Comparison of ENCODE assay signal across 8 mouse cellular contexts in genomic region chr2:157426171-157426570, GRCm38 (mm10). TPM values are rescaled to one million over a fixed set of nuclear protein-coding genes. Genes with fewer than 3 reads are reported as not detected.
DNase-seq lines count a peak whose midpoint lies in the region; ATAC-seq and TF ChIP-seq lines count a peak whose summit lies in the region.

No protein-coding gene starts in this region.

- peaks cover 17% of the 10 kb centered on the region; the same call in 1 of the 2 replicates for H3K4me1 ChIP-seq in lung, embryonic 14.5 days (ENCODE audit: insufficient read depth)
- peaks cover 29% of the 10 kb centered on the region for H3K4me1 ChIP-seq in forebrain, embryonic 14.5 days (ENCODE audit: control insufficient read depth, insufficient read depth, low read length)
- peaks cover 24% of the 10 kb centered on the region for H3K4me1 ChIP-seq in kidney, postnatal 0 days (replicated peaks; ENCODE audit: insufficient read depth, low read length)
- H3K4me1 ChIP-seq in stomach, embryonic 15.5 days, result peaks cover 51% of the 10 kb centered on the region

- WGBS in lung, embryonic 14.5 days, result 66% methylated on average over 6 of the region's 6 CpGs
- 83% methylated on average over 6 of the region's 6 CpGs for WGBS in forebrain, embryonic 14.5 days
- 75% methylated on average over 6 of the region's 6 CpGs for WGBS in kidney, postnatal 0 days
- WGBS in stomach, embryonic 15.5 days, result 66% methylated on average over 6 of the region's 6 CpGs

- H3K9ac ChIP-seq in lung, embryonic 14.5 days, result no peak overlapping the region
- H3K9ac ChIP-seq in forebrain, embryonic 14.5 days (ENCODE audit: low read length), result no peak overlapping the region
- H3K9ac ChIP-seq in kidney, postnatal 0 days (ENCODE audit: low read depth, low read length), result no peak overlapping the region
- no peak overlapping the region for H3K9ac ChIP-seq in stomach, embryonic 15.5 days

- ATAC-seq in lung, embryonic 14.5 days (ENCODE audit: insufficient read depth), result no peak
- ATAC-seq in forebrain, embryonic 14.5 days, result no peak
- ATAC-seq in kidney, postnatal 0 days (replicated peaks; ENCODE audit: low FRiP score, low read depth), result no peak
- no peak for ATAC-seq in stomach, embryonic 15.5 days (ENCODE audit: insufficient read depth, low FRiP score, low read depth)

- H3K4me3 ChIP-seq in lung, embryonic 14.5 days (ENCODE audit: low read depth, low read length), result no peak overlapping the region
- H3K4me3 ChIP-seq in forebrain, embryonic 14.5 days (ENCODE audit: low read depth, low read length), result no peak overlapping the region
- H3K4me3 ChIP-seq in kidney, postnatal 0 days (replicated peaks; ENCODE audit: low read depth, low read length), result no peak overlapping the region
- H3K4me3 ChIP-seq in stomach, embryonic 15.5 days (replicated peaks), result 0 out of 2 replicates have a peak overlapping the region, but pooled peaks have one; percentile 72

- H3K36me3 ChIP-seq in lung, embryonic 14.5 days (ENCODE audit: insufficient read depth), result peaks cover 17% of the 10 kb centered on the region
- 0 out of 2 replicates have a peak, but pooled peaks cover 13% of the 10 kb centered on the region for H3K36me3 ChIP-seq in forebrain, embryonic 14.5 days (ENCODE audit: control insufficient read depth, insufficient read depth, low read length)
- H3K36me3 ChIP-seq in kidney, postnatal 0 days (ENCODE audit: insufficient read depth, low read length), result no peaks in the 10 kb centered on the region
- H3K36me3 ChIP-seq in stomach, embryonic 15.5 days, result no peaks in the 10 kb centered on the region

- TF ChIP-seq CTCF in lung, embryonic 14.5 days (IDR thresholded peaks at IDR 0.05; ENCODE audit: low read depth), result no peak
- TF ChIP-seq CTCF in kidney, postnatal 0 days (IDR thresholded peaks at IDR 0.05; ENCODE audit: low read depth), result no peak

- DNase-seq in lung, embryonic 14.5 days, result peak; percentile 61
- DNase-seq in lung, postnatal 25 days (ENCODE audit: low spot score), result no peak
- peak; percentile 27 for DNase-seq in forebrain, embryonic 14.5 days (ENCODE audit: low spot score)
- peak; percentile 54 for DNase-seq in kidney, postnatal 0 days (ENCODE audit: low spot score)
- no peak for DNase-seq in cerebellum, postnatal 36 days
- no peak for DNase-seq in right cerebral cortex, postnatal 25 days
- no peak for DNase-seq in left cerebral cortex, adult 18-20 months (ENCODE audit: low spot score in 2 of 2)

- H3K27me3 ChIP-seq in lung, embryonic 14.5 days (ENCODE audit: insufficient read depth, low read length), result no peaks in the 10 kb centered on the region
- H3K27me3 ChIP-seq in forebrain, embryonic 14.5 days (replicated peaks; ENCODE audit: control insufficient read depth, insufficient read depth, low read length), result no peaks in the 10 kb centered on the region
- H3K27me3 ChIP-seq in kidney, postnatal 0 days (ENCODE audit: insufficient read depth, low read length), result no peaks in the 10 kb centered on the region
- no peaks in the 10 kb centered on the region for H3K27me3 ChIP-seq in stomach, embryonic 15.5 days (replicated peaks)

- no peaks in the 10 kb centered on the region for H3K9me3 ChIP-seq in lung, embryonic 14.5 days (ENCODE audit: low read depth, low read length)
- H3K9me3 ChIP-seq in forebrain, embryonic 14.5 days (replicated peaks; ENCODE audit: control insufficient read depth, low read length), result no peaks in the 10 kb centered on the region
- H3K9me3 ChIP-seq in kidney, postnatal 0 days (replicated peaks; ENCODE audit: low read length), result no peaks in the 10 kb centered on the region
- H3K9me3 ChIP-seq in stomach, embryonic 15.5 days, result no peaks in the 10 kb centered on the region

- H3K27ac ChIP-seq in lung, embryonic 14.5 days (ENCODE audit: low read depth), result no peak overlapping the region
- H3K27ac ChIP-seq in forebrain, embryonic 14.5 days (ENCODE audit: low read depth, low read length), result 0 out of 2 replicates have a peak overlapping the region, but pooled peaks have one; percentile 33
- H3K27ac ChIP-seq in kidney, postnatal 0 days, result no peak overlapping the region; the same call in 1 of the 2 replicates
- H3K27ac ChIP-seq in stomach, embryonic 15.5 days, result peak overlapping the region; percentile 86; the same call in 1 of the 2 replicates

- H3K4me2 ChIP-seq in lung, embryonic 14.5 days, result peak overlapping the region; percentile 77; the same call in 1 of the 2 replicates
- peak overlapping the region; percentile 87; the same call in 1 of the 2 replicates for H3K4me2 ChIP-seq in forebrain, embryonic 14.5 days (ENCODE audit: low read length)
- no peak overlapping the region for H3K4me2 ChIP-seq in kidney, postnatal 0 days (ENCODE audit: low read length)
- H3K4me2 ChIP-seq in stomach, embryonic 15.5 days, result peak overlapping the region; percentile 78; the same call in 1 of the 2 replicates

RNA-seq across cellular contexts. Expression of gene Src, which starts 7.9 kb away (rescaled TPM):
- polyA plus RNA-seq in lung, embryonic 14.5 days (2014; fragmentation: Nextera tagmentation; extraction: Ambion mirVana), result 16.4 and 18.9 TPM in 2 replicates
- polyA plus RNA-seq in forebrain, embryonic 14.5 days (2014; fragmentation: Nextera tagmentation; extraction: Ambion mirVana), result 30.1 and 31.0 TPM in 2 replicates
- 14.0 TPM in 2 replicates for polyA plus RNA-seq in kidney, postnatal 0 days (2015; fragmentation: Nextera tagmentation; extraction: Ambion mirVana)
- polyA plus RNA-seq in stomach, embryonic 15.5 days (2015; fragmentation: Nextera tagmentation; extraction: Ambion mirVana), result 18.2 and 18.4 TPM in 2 replicates
- 100 to 1,000 TPM; 135 to 137 TPM for total RNA-seq in left cerebral cortex, adult 18-20 months (2021)

RNA-seq across cellular contexts. Expression of gene Manbal, which starts 58.8 kb away (rescaled TPM):
- 38.7 and 42.6 TPM in 2 replicates for polyA plus RNA-seq in lung, embryonic 14.5 days (2014; fragmentation: Nextera tagmentation; extraction: Ambion mirVana)
- polyA plus RNA-seq in forebrain, embryonic 14.5 days (2014; fragmentation: Nextera tagmentation; extraction: Ambion mirVana), result 72.7 and 78.5 TPM in 2 replicates
- 77.9 and 78.4 TPM in 2 replicates for polyA plus RNA-seq in kidney, postnatal 0 days (2015; fragmentation: Nextera tagmentation; extraction: Ambion mirVana)
- 68.3 and 78.5 TPM in 2 replicates for polyA plus RNA-seq in stomach, embryonic 15.5 days (2015; fragmentation: Nextera tagmentation; extraction: Ambion mirVana)
- 10 to 100 TPM; 54.6 to 56.6 TPM for total RNA-seq in left cerebral cortex, adult 18-20 months (2021)

Comparison
In these comparisons a context has a peak if more than half of its experiments do, and no peak if none do; other contexts are left out.
1. DNase-seq: peak in lung, embryonic 14.5 days (single experiment), forebrain, embryonic 14.5 days (single experiment) and kidney, postnatal 0 days (single experiment); none in lung, postnatal 25 days (single experiment), cerebellum, postnatal 36 days (0 of 2), right cerebral cortex, postnatal 25 days (single experiment) and left cerebral cortex, adult 18-20 months (0 of 2).
2. H3K27ac ChIP-seq: peak in forebrain, embryonic 14.5 days (single experiment) and stomach, embryonic 15.5 days (single experiment); none in lung, embryonic 14.5 days (single experiment) and kidney, postnatal 0 days (single experiment).